Mouse (Mus musculus): ENCODE measurements around the gene Rpf1.

Gene Rpf1

GRCm38 (mm10) chr3:146520798-146521651 lies at the start of gene Rpf1:
Rpf1 (minus strand) TSS chr3:146521429.
- peak; percentile 84 to 90 for DNase-seq (ENCODE audit: low spot score in 2 of 2)

GRCm38 (mm10) chr3:146570939-146571338 lies 49.7 kb upstream of the Rpf1 start:
- DNase-seq (ENCODE audit: low spot score in 2 of 2): no peak

DNA sequence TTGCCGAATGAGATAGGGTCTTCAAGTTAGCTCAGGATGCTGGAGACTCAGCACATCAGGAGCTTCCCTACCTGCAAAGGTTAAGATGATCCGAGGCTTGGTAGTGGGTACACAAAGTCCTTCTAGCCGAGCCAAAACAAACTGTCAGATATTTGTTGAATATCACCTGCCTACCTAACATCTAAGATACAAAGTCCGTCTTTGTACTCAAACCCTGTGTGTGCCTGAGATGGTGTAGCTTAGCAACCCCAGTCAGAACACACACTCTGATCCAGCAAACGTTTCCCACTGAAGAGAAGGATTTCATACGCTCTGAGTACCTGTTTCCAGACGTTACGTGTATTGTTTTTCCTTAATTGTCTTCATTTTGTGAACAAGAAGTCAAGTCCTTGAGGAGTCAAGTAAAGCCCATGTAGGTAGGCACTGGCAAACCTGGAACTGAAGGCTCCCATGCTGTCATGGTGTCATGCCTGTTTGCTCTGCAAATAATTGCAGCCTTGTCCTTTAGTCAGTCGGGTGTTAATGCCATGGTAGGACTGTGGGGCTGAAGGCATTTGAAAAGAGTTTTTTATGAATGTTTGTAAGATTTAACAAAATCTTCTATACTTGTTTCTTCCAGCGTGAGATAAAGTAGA lies 49.0 kb upstream of the Rpf1 start, which contains the start of gene Uox:
TSS of gene Uox (plus strand) at position 279 of the 635 bp plus-strand sequence.
- DNase-seq (ENCODE audit: low spot score in 2 of 2): no peak

- DNase-seq (ENCODE audit: low spot score in 2 of 2): no peak
Measured at GRCm38 (mm10) chr3:146569594-146569993, 48.4 kb upstream of the Rpf1 start.

- DNase-seq (ENCODE audit: low spot score in 2 of 2): no peak
Measured at GRCm38 (mm10) chr3:146567884-146568530, 46.8 kb upstream of the Rpf1 start.

GRCm38 (mm10) chr3:146567366-146567765 lies 46.1 kb upstream of the Rpf1 start:
- no peak for DNase-seq (ENCODE audit: low spot score in 2 of 2)

DNA sequence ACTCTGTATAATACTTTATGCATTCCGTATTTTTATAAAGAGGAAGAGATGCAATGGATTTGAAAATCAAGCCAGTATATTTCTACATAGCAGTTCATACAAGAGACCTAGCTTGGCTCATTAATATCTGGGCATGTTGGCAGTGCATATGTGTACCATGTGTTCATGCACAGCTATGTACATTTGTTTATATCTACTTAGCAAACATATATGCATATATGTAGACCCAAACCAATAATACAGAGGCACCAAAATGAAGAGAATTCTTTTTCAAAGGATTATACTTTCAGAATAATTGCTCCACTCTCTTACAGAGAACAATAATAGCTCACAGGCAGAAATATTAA lies 43.8 kb upstream of the Rpf1 start:
- no peak for DNase-seq (ENCODE audit: low spot score in 2 of 2)

- DNase-seq (ENCODE audit: low spot score in 2 of 2): peak; percentile 56 to 85
Measured at GRCm38 (mm10) chr3:146564268-146565064, 43.2 kb upstream of the Rpf1 start.

GRCm38 (mm10) chr3:146562936-146563335 lies 41.7 kb upstream of the Rpf1 start:
- no peak for DNase-seq (ENCODE audit: low spot score in 2 of 2)

DNA sequence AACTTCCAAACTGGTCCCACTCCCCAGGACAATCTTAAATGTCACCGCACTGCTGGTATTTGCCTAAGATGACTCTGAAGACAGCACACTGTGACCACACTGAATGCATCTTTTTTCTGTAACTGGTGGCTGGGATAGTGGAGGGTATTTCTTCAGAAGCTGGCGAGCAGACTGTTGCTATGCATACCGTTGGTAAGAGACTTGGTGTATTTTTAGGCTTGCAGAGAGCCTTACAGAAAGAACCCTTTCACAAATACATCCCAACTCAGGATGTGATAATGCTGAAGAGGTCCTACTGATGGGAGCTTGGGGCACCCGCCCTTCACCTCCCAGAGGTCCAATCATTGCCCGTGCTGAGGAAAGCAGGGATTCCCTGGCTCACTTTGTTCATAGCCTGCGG lies 36.3 kb upstream of the Rpf1 start:
- DNase-seq (ENCODE audit: low spot score in 2 of 2): no peak

- DNase-seq (ENCODE audit: low spot score in 2 of 2): no peak
Measured at GRCm38 (mm10) chr3:146556567-146556966, 35.3 kb upstream of the Rpf1 start.

GRCm38 (mm10) chr3:146554816-146555215 lies 33.6 kb upstream of the Rpf1 start:
- no peak for DNase-seq (ENCODE audit: low spot score in 2 of 2)

GRCm38 (mm10) chr3:146543632-146544031 lies 22.4 kb upstream of the Rpf1 start:
- no peak for DNase-seq (ENCODE audit: low spot score in 2 of 2)

GRCm38 (mm10) chr3:146540521-146541273 lies 19.5 kb upstream of the Rpf1 start:
- DNase-seq (ENCODE audit: low spot score in 2 of 2): no peak

GRCm38 (mm10) chr3:146534986-146535385 lies 13.8 kb upstream of the Rpf1 start:
- no peak for DNase-seq (ENCODE audit: low spot score in 2 of 2)

GRCm38 (mm10) chr3:146528335-146528734 lies 7.1 kb upstream of the Rpf1 start:
- DNase-seq (ENCODE audit: low spot score in 2 of 2): no peak

GRCm38 (mm10) chr3:146521652-146522020 lies 407 bp upstream of the Rpf1 start:
- no peak for DNase-seq (ENCODE audit: low spot score in 2 of 2)

DNA sequence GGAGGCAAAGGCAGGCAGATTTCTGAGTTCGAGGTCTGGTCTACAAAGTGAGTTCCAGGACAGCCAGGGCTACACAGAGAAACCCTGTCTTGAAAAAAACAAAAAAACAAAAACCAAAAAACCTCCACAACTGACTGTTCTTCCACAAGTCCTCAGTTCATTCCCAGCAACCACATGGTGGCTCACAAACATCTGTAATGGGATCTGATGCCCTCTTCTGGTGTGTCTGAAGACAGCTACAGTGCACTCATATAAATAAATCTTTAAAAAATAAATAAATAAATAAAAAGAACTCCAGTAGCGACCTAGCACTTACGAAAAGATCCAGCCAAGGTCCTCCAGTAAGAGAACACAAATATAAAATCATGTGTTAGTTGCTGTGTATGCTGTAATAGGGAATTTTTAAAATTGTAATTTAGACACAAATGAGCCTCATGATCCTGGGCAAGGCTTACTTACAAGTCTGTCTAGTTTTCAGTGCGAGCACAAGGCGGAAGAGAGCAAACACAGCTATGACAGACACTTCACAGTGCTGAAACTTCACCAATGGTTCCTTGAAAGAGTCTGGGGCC lies 917 bp downstream of the Rpf1 start:
- DNase-seq (ENCODE audit: low spot score in 2 of 2): no peak

DNA sequence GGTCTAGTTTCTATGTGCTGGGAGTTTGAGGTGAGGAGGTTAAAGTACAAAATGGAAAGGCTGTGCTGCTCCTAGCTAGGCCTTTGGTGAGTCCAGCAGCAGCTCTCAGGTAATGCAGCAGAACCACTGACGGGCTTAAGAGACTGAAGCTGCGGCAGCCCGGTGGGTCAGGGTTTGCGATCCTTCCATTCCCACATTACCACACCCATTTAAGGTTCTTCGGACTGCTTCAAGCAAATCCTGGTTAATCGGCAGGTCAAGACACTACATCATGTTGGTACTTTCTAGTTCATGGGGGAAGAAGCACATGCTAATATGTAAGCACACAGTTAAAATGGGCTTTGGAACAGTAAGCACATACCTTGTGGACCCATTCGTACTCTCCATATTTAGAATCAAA lies 14.5 kb downstream of the Rpf1 start:
- no peak for DNase-seq (ENCODE audit: low spot score in 2 of 2)

GRCm38 (mm10) chr3:146501601-146502123 lies 19.6 kb downstream of the Rpf1 start:
- DNase-seq (ENCODE audit: low spot score in 2 of 2): no peak

- no peak for DNase-seq (ENCODE audit: low spot score in 2 of 2)
Measured at GRCm38 (mm10) chr3:146500810-146501201, 20.4 kb downstream of the Rpf1 start.

Measured in spleen, postnatal 4 days (tissue).